Mouse (Mus musculus): ENCODE results near the gene Gpr180. TPM values are rescaled to one million over a fixed set of nuclear protein-coding genes. Genes with fewer than 3 reads are reported as not detected.

Gpr180 gene
- polyA plus RNA-seq, 1 experiment, result 11.2 TPM

DNA sequence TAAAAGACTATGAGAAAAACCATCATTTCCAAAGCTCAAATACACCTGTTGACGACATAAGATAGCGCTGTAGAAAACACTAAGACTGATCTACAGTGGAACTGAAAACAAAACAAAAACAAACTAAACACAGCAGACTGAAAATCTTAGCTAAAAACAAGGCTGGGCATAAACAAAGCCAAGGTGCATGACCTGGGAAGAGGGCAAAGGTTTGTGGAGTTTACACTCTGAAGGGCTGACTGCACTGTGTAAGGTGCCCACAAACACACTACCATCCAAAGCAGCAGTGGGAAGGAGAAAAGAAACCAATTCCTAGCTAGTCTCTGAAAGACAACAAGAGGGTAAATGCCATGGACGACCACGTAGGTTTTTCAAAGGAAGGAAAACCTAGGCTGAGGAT is 12.2 kb upstream of the Gpr180 start:
- no peak for TF ChIP-seq POLR2A (IDR thresholded peaks at IDR 0.05; ENCODE audit: borderline replicate concordance, low read depth, low read length)
- no peak for TF ChIP-seq CTCF (IDR thresholded peaks at IDR 0.05; ENCODE audit: low read depth, low read length)
- Histone ChIP-seq H3K4me3 (ENCODE audit: insufficient read depth, low read length) (no peak overlapping the region), H3K27ac (ENCODE audit: insufficient read depth, low read depth, low read length) (no peak overlapping the region), H3K4me1 (ENCODE audit: control insufficient read depth, insufficient read depth, low read length) (peaks cover 2% of the 10 kb centered on the region; the same call in 1 of the 2 replicates)

DNA sequence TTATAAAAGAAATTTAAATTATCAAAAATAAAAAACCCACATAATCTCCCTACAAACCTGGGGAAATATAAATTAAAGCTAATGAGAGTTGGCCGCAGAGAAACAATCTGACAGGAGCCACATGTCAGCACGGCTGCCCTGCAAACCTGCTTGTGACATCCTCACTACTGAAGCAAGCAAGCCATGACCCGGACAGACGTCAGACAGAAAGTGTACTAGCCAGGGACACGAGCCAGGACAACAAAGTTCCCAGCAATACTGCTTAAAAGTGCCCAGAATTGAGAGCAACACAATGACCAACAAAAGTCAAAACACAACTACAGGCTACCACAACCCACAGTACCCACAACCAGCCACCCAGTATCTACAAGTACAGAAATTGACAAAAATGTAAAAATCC is 10.7 kb upstream of the Gpr180 start:
- TF ChIP-seq POLR2A (IDR thresholded peaks at IDR 0.05; ENCODE audit: borderline replicate concordance, low read depth, low read length) (no peak), CTCF (IDR thresholded peaks at IDR 0.05; ENCODE audit: low read depth, low read length) (no peak)
- peaks cover 3% of the 10 kb centered on the region; the same call in 1 of the 2 replicates for H3K4me1 ChIP-seq (ENCODE audit: control insufficient read depth, insufficient read depth, low read length)

DNA sequence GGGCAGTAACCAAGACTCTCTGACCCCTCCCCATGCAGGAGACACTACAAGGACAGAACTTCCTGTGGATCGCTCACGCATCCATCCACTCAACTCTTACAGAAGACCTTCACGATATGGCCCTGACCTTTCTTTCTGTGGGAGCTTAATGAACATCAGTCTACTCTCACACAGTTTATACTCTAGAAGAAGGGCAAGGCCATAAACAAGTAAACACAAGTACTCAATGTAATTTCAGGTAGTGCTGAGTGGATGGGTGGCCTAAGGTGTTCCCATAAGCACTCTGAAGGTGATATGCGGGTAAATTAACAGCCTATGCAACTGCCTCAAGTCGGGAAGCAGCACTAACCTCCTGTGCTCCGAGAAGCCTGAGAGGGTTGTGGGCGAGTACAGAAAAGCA is 5.5 kb upstream of the Gpr180 start:
- TF ChIP-seq POLR2A (IDR thresholded peaks at IDR 0.05; ENCODE audit: borderline replicate concordance, low read depth, low read length) (no peak), CTCF (IDR thresholded peaks at IDR 0.05; ENCODE audit: low read depth, low read length) (no peak)
- Histone ChIP-seq H3K27ac (ENCODE audit: insufficient read depth, low read depth, low read length) (no peak overlapping the region), H3K4me3 (ENCODE audit: insufficient read depth, low read length) (peak overlapping the region; percentile 82)

More for the DNA sequence above, 10.7 kb upstream of the Gpr180 start:
- Histone ChIP-seq H3K27ac (ENCODE audit: insufficient read depth, low read depth, low read length) (no peak overlapping the region), H3K4me3 (ENCODE audit: insufficient read depth, low read length) (no peak overlapping the region)

DNA sequence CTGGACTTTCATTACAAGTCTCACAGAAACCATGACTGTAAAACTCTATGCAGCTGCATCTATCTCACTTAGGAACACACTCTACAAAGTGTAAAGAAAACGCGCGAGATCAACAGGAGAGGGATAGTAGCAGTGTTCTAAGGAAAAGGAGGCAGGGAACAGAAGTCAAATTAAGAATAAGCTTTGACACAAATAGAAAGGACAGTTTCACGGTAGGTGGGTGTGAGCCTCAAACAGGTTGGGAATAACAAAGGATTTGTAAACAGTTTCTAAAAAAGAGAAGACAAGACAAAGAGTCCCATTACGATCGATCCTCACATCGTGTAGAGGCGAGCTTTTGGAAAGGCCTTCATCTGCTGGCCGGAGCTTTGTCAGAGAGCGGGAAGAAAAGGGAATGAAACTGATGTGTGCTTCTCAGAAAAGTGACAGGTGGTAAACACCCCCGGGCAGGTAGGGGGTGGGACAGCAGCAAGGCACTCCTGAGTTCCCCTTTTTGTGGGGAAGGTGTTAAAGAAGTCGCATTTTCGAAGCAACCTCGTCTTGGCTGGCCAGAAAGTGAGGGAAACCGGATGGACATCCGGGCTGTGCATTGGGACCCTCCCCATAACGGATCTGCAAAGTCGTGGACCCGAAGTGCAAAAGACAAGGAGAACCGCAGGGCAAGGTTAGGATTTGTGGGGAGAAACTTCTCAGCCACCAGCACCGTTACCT is 4.9 kb upstream of the Gpr180 start:
- H3K4me3 ChIP-seq (ENCODE audit: insufficient read depth, low read length), result peak overlapping the region; percentile 82
- TF ChIP-seq CTCF (IDR thresholded peaks at IDR 0.05; ENCODE audit: low read depth, low read length) (no peak), POLR2A (IDR thresholded peaks at IDR 0.05; ENCODE audit: borderline replicate concordance, low read depth, low read length) (no peak)
- no peak overlapping the region for H3K27ac ChIP-seq (ENCODE audit: insufficient read depth, low read depth, low read length)
- H3K4me1 ChIP-seq (ENCODE audit: control insufficient read depth, insufficient read depth, low read length), result peaks cover 11% of the 10 kb centered on the region

More for the DNA sequence above, 5.5 kb upstream of the Gpr180 start:
- H3K4me1 ChIP-seq (ENCODE audit: control insufficient read depth, insufficient read depth, low read length), result peaks cover 9% of the 10 kb centered on the region

DNA sequence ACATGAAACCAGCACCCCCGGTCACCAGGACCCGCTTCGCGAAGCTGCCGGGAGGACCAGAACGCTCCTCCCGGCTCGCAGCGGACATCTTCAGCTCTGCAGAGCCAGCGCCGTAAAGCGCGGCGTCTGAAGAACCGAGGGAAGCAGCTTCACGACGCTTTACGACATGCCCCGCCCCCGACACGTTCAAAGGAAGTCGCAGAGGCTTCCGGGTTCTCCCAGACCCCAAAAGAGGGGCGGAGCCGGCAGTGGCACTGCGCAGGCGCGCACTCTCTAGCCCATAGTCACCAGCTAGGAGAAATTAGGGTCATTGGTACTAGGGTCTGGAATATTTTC is 4.3 kb upstream of the Gpr180 start, which contains the start of gene Tgds:
TSS of gene Tgds (minus strand) at position 114 of the 336 bp plus-strand sequence.
- H3K27ac ChIP-seq (ENCODE audit: insufficient read depth, low read depth, low read length), result no peak within 1 kb of the TSS
- H3K4me1 ChIP-seq (ENCODE audit: control insufficient read depth, insufficient read depth, low read length), result peaks cover 11% of the 10 kb centered on the region
- TF ChIP-seq POLR2A (IDR thresholded peaks at IDR 0.05; ENCODE audit: borderline replicate concordance, low read depth, low read length) (peak; percentile 64; the same call in 1 of the 2 replicates), CTCF (IDR thresholded peaks at IDR 0.05; ENCODE audit: low read depth, low read length) (no peak)
- H3K4me3 ChIP-seq (ENCODE audit: insufficient read depth, low read length), result peak within 1 kb of the TSS; percentile 82

DNA sequence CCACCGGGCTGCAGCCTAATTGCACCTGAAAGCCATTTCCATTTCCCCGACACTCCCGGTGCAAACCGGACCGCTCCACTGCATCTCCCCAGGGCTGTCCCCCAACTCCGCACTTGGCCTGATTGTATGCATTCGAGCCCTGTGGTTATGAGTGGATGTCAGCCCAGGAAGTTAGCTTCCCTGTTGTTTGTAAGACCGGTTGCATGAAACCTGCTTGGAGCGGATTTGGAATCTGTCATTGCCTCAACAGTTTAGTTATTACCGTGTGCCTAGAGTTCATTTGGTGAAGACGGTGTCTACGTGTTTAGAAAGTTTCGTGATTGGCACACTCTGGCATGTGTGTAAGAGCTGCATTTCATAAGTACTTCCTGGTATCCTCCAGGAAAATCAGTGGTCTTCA is 529 bp downstream of the Gpr180 start:
- H3K27ac ChIP-seq (ENCODE audit: insufficient read depth, low read depth, low read length), result no peak overlapping the region
- H3K4me3 ChIP-seq (ENCODE audit: insufficient read depth, low read length), result peak overlapping the region; percentile 84
- TF ChIP-seq POLR2A (IDR thresholded peaks at IDR 0.05; ENCODE audit: borderline replicate concordance, low read depth, low read length) (no peak), CTCF (IDR thresholded peaks at IDR 0.05; ENCODE audit: low read depth, low read length) (no peak)
- H3K4me1 ChIP-seq (ENCODE audit: control insufficient read depth, insufficient read depth, low read length), result peaks cover 8% of the 10 kb centered on the region

DNA sequence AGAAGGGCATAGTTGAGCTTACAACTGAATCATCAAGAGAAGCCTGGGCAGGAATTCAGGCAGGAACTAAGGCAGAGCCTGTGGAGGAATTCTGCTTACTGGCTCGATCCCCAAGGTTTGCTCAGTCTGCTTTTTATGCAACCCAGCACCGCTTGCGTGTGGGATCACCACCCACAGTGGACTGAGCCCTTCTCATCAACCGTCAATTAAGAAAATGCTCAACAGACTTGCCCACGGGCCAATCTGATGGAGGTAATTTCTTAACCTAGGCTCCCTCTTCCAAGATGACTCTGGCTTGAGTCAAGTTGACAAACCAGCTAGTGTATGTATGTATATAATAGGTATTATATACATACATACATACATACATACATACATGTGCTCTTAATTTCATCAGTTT is 5.3 kb downstream of the Gpr180 start:
- TF ChIP-seq POLR2A (IDR thresholded peaks at IDR 0.05; ENCODE audit: borderline replicate concordance, low read depth, low read length) (no peak), CTCF (IDR thresholded peaks at IDR 0.05; ENCODE audit: low read depth, low read length) (no peak)
- Histone ChIP-seq H3K27ac (ENCODE audit: insufficient read depth, low read depth, low read length) (no peak overlapping the region), H3K4me1 (ENCODE audit: control insufficient read depth, insufficient read depth, low read length) (peaks cover 2% of the 10 kb centered on the region; the same call in 1 of the 2 replicates), H3K4me3 (ENCODE audit: insufficient read depth, low read length) (no peak overlapping the region)

DNA sequence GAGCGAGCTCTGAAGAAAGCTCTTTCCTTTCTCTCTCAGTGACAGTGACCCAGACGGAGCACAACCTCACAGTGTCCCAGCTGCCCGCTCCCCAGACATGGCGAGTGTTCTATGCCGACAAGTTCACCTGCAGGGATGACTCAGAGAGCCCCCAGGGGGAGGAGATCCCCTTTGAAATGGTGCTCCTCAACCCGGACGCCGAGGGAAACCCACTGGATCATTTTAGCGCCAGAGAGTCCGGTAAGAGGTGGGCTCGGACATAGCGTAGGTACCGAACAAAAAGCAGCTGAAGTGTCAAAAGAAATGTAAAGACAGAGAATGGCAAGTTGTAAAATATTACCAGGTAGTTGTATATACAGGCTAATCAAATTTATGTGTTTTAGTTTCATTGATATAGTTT is 11.1 kb downstream of the Gpr180 start:
- H3K27ac ChIP-seq (ENCODE audit: insufficient read depth, low read depth, low read length), result no peak overlapping the region

DNA sequence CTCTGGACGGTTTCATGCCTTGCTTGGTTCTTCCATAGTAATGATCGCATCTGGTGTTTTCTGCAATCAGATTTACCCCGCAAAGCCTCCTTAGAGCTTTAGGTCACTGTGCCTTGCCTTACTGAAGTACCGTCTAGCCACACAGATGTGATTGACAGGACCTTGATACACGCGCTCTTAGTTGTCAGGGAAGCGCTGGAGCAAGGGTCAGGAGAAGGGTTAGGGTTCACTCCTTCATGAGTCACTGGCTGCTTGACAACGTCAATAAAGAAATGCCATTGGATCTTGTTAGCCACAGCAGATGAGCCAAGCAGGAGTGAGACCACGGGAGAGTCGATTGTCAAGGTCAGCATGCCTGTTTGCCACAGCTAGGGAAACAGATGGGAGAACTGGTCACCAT is 11.6 kb downstream of the Gpr180 start:
- TF ChIP-seq CTCF (IDR thresholded peaks at IDR 0.05; ENCODE audit: low read depth, low read length) (no peak), POLR2A (IDR thresholded peaks at IDR 0.05; ENCODE audit: borderline replicate concordance, low read depth, low read length) (no peak)
- Histone ChIP-seq H3K27ac (ENCODE audit: insufficient read depth, low read depth, low read length) (no peak overlapping the region), H3K4me1 (ENCODE audit: control insufficient read depth, insufficient read depth, low read length) (no peaks in the 10 kb centered on the region), H3K4me3 (ENCODE audit: insufficient read depth, low read length) (no peak overlapping the region)

More for the DNA sequence above, 11.1 kb downstream of the Gpr180 start:
- Histone ChIP-seq H3K4me1 (ENCODE audit: control insufficient read depth, insufficient read depth, low read length) (no peaks in the 10 kb centered on the region), H3K4me3 (ENCODE audit: insufficient read depth, low read length) (no peak overlapping the region)
- TF ChIP-seq CTCF (IDR thresholded peaks at IDR 0.05; ENCODE audit: low read depth, low read length) (no peak), POLR2A (IDR thresholded peaks at IDR 0.05; ENCODE audit: borderline replicate concordance, low read depth, low read length) (no peak)

DNA sequence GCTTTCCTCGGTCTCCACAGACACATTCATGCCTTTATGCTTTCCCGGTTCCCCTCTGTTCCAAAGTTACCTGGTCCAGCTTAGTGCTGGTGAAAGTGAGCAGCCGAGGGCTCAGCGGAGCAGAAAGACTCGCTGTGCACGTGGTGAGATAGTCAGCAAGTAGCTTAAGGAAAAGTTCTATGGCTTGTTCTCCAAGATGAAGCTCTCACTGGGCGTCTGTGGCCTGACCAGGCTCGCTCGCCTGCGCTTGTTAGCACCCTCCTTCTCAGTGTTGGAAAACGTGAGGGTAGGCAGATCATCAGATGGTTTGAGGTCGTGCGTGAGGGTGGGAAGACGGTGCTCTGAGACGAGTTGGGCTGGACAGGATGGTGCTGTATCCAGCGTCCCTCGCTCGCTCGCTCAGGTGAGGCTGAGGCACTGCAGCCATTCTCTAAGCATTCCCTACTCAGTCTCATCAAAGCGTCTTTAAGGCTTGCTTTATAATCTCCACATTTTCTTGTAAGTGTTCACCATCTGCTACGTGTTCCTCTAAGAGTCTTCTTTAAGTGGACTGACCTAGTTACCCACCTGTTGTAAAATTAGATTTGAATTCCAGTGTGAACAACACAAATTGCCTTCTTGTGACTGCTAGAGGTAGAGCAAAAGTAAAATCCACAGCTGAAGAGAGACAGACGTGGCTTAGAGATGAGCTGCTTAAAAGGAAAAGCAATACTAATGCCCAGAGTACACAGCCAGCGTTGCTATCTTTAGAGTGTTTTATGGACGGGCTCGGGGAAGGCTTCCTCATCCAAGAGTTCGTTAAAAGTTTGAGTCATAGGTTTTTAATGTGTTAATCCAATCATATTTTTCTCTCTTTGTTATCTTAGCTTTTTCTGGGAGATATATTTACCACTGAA is 13.9 kb downstream of the Gpr180 start:
- H3K4me1 ChIP-seq (ENCODE audit: control insufficient read depth, insufficient read depth, low read length), result no peaks in the 10 kb centered on the region
- TF ChIP-seq CTCF (IDR thresholded peaks at IDR 0.05; ENCODE audit: low read depth, low read length) (no peak), POLR2A (IDR thresholded peaks at IDR 0.05; ENCODE audit: borderline replicate concordance, low read depth, low read length) (no peak)
- no peak overlapping the region for H3K27ac ChIP-seq (ENCODE audit: insufficient read depth, low read depth, low read length)
- no peak overlapping the region for H3K4me3 ChIP-seq (ENCODE audit: insufficient read depth, low read length)

All from bone marrow macrophage, adult 2 months (primary cell).